Mouse (Mus musculus) mouse trophoblast stem cell (cell line): Measurements from ENCODE around the gene Dlx1.

Experiments used
- in situ Hi-C, 2 experiments: fragments of 300-500 bp; cut with MseI, MboI; formaldehyde crosslinking; loops; 2 replicates in 1 of 2; 3 replicates in 1 of 2; pipeline ENCODE4 v1.15.1; 2025

The Dlx1 gene

DNA sequence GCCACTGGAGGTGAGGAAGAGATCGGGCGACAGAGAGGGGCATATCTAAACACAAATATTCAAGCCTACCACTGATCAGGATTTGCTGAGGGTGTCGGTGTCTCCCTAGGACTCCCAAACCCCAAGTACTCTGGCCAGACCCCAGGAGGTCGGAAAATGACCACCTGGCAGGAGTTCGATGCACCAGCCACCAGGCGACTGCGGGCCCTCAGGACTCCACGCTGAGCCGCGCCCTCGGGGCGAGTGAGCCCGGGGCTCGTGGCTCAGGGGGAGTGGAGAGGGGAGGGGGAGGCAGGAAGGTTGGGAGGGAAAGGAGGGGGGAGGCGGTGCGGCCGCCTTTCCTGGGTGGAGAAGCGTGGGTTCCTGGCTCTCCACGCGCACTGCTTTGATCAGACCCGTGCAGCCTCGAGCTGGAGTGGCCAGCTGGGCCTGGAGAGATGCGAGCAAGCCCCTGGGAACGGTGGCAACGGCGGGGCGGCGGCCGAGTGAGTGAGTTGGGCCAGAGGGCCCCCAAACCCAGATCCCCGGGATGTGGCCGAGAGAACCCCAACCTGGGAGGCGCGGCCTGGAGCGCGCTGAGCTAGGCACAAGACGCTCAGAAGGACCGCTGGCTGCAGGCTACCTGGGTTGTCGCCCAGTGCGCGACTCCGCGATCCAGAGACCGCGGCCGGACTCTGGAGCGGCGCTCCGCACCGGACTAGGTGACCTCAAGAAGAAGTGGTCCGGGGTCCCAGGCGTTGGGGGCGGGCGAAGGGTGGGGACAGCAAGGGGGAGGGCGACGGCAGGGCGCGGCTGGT, 999 bp downstream of the Dlx1 start:
- in situ Hi-C loops = no loop called here

DNA sequence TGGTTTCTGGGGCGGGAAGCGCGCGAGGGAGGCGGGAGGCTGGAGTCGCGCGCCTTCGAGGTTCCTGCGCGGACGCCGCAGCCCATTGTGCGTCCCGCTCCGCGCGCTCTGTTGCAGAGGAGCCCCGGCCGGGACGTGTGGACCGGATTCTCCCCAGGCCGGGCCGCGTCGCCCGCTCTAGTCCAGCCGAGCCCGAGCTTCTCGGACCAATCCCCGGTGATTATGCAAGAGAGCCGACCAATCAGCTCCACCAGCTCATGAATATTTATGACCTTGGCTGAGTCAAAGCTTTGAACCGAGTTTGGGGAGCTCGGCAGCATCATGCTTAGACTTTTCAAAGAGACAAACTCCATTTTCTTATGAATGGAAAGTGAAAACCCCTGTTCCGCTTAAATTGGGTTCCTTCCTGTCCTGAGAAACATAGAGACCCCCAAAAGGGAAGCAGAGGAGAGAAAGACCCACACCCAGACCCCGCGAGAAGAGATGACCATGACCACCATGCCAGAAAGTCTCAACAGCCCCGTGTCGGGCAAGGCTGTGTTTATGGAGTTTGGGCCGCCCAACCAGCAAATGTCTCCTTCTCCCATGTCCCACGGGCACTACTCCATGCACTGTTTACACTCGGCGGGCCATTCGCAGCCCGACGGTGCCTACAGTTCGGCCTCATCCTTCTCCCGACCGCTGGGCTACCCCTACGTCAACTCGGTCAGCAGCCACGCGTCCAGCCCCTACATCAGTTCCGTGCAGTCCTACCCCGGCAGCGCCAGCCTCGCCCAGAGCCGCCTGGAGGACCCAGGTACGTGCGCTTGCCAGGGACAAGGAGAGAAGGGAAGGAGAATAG, 1.8 kb downstream of the Dlx1 start:
- in situ Hi-C loops = no loop called here

DNA sequence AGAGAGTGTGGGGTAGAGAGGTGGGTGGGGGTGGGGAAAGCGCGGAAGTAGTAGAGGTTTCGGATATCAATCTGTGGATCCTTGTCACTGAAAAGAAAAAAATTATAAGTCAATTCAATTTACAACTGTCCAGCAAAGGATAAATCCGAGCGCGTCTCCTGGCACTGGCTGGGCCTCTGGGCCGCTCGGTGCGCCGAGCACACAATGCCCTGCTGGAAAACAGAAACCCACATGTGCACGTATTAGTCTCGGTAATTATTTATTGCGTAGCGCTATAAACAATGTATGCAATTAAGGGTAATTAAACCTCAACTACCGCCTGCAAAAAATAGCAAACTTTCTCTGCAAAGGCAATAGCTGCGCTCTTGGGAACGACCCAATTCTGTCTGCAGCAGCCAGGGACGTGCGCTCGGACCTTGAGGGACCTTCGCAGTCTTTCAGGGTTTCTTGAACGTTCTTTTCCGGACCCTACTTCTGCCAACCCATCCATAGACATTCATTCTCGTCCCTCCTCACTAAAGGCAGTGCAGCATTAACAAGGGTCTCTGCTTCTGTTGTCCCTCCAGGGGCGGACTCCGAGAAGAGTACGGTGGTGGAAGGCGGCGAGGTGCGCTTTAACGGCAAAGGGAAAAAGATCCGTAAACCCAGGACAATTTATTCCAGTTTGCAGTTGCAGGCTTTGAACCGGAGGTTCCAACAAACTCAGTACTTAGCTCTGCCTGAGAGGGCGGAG, 2.6 kb downstream of the Dlx1 start:
- in situ Hi-C loops = no loop called here

DNA sequence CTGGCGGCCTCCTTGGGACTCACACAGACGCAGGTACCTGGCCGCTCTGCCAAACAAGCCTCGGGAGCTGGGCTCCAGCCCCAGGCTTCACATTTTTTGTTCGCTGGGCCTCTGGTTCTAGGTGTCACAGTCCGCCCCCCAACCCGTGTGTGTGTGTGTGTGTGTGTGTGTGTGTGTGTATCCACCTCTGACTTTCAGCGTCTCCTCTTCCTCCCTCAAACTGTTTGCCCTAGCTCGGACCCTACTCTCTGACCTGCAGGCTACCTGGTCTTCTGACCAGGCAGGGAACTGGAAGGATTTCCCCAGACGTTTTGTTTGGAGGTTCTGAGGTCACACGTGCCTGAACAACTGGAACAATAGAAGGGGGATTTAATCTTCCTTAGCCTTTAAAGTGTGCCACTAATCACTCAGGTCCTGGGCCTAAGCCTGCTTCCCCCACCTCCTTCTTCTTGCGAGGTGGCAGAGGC, 3.2 kb downstream of the Dlx1 start:
- in situ Hi-C loops = no loop called here

DNA sequence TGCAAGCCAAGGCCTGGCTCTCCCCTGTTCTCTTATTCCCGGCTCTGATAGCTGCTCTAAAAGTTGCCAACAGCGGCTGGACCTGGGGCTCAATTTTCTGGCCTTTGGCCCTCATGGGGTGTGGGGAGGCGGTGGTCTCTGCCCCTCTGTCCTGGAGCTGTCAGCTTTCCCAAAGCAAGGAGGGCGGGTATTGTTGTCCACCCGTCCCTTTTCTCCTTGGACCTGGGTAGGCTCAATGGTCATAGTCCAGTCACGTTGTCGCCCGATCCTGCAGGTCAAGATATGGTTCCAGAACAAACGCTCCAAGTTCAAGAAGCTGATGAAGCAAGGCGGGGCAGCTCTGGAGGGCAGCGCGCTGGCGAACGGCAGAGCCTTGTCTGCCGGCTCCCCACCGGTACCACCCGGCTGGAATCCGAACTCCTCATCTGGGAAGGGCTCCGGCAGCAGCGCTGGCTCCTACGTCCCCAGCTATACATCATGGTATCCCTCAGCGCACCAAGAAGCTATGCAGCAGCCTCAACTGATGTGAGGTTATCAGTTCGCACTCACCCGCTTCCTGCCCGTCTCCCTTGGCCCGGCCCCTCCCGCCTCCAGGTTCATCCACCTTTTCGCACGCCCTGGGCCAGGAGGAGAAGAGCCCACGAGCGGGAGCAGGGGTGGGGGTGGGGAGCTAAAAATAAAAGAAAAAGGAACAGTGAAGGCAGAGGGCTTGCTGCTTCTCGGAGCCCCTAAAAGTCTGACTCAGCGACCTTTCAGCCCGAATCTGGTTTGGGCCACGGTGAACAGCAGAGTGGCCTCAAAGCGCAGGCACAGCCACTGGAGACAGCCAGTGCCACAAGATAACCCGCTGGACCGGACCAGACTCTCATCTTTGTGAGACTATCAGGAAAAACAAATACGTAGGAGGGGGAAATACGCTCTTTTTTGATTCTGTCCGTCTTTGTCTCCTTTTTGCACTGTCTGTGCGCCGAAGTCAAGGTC, 4.4 kb downstream of the Dlx1 start:
- in situ Hi-C loops = no loop called here

DNA sequence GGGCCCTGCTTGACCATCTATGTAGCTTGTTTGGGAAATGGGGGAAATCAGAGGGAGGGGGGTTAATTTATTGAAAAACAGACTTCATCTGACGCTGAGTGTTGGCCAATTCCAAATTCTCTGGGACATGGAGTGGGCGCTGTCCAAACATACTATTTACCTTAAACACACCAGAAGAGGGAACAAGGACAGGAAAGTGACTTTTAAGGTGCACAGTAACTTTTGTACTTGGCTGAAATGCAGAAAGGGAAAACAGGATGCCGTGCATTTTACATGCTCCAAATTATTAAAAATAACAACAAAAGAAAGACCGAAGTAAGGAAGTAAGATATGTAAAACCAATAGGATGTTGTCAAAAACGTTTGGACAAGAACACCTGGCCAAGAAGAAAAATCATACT, 5.2 kb downstream of the Dlx1 start:
- in situ Hi-C loops = no loop called here

DNA sequence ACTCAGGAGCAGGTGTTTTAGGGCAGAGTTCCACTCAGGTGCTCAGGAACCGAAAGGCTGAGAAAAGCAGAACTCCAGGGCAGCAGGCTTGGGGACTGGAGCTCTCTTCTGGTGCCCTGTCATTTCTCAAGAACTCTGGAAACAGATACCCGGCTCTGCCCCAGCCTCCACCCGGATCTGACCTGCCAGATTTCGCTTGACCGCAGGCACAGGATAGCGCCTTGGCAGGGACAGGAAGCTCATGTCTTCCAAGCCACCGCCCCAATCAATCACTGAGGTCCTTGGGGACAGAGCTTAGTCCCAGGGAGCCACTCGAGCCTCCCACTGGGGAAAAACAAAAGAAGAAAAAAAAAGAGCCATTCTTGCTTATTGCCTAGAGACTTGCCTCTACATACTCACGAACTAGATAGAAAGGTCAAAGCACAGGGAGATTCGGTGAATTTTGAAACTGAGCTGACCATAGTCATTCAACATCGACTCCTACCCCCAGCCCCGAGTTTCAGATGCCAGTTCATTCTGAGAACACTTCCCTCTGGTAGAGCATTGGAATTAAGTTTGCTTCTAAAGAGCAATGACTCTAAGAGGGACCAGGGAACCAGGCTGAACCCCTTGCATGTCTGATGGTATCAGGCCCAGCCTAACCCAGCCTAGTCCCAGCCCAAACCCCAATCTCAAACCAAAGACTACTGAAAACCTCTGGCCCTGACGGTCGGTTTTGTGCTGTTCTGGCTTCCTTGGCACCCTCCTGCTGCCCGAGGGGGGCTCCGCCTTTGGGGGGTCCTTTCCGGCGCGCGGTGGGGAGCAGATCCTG, 6.5 kb downstream of the Dlx1 start:
- in situ Hi-C loops = no loop called here

DNA sequence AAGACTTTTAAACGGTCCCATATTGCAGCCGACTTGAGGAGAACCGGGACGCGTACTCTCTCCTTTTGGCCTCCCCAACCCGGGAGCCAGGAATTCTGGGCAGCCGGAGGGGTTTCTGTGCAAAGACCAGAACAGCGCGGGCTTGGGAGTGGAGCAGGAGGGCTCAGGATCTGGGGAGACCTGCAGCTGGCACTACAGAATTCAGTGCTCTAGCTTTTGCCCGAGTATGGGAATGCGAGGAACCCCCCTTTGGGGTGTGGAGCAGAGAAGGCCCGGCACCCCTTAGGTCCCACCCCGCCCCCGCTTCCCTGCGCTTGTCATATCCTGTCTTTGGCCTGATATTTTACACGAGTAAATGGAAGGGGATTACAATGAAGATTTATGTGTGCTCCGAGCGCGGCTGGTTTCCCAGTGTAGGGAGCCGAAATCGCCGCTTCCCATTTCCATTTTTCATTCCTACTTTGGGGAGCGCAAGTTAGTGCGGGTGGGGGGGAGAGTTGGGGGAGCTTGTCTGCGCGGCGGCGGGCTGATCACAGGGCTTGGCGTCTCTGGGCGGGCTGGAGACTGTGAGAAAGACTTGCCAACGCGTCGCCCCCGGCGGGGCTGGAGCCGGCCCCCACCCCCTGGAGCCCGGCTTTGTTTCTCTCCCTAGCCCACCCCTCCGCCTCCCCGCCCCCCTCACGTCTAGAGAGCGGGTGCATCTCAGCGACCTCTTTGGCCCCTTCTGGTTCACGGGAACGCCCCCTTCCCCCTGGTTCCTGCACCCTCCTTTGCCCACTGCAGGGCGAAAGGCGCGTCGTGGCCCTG, 12.9 kb downstream of the Dlx1 start:
- in situ Hi-C loops = no loop called here

DNA sequence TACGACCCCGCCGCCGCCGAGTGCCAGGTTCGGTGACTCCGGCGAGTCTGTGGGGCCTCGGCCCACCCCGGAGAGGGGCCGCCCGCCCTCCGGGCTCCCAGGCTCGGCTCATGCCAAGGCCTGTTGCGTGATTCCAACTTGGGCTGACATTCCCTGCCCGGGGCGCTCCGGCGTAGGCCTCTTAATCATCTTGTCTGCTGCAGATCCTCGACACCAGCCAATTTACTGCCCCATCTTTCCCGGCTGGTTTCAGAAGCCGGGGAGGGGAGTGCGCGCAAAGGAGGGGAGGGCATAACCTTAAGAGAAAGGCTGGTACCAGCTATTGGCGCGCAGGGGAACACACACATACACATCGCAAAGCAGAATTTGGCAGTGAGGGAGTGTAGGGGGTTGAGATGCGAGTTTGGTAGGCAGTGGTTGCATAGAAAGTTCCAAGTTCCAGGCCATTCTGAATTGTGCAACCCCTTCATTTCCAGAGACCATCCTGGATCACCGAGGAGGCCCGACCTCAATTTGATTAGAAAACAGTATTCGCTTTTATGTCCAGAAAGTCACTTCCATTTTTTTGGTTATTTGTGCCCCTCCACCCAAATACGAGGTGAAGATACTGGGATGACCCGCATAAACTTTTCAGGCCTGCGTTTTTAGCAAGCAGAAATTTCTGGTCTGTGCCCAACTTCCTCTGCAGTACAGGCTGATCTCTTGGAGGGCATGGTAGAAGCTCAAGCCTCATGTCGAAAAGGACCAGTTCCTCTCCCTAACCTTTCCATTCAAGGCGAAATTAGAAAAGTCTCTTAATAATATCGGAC, 13.7 kb downstream of the Dlx1 start:
- in situ Hi-C loops = no loop called here

DNA sequence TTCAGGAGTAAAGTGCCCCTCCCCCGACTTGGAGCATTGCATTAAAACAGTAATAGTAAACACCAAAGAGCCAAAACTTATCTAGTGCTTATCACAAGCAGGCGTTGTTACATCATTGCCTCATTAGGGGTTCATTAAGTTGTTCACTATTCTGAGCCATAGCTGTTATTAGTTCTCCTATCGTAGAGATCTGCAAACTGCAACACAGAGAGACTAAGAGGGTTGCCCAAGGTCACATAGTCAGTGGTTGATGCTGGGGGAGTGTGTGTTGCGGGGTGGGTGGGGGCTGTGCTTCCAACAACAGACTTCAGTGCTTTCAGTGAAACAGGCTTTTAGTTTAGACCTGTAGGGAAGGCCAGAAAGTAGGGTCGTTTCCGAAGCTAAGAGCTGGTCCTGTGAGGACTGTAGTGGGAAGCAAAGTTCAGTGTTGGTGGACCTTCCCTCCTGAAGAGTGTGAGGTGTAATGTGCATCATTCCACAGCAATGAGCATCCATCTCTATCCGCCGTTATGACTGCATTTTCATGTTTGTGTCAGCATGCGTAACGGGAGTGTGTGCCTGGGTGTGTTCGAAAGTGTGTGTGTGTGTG, 14.4 kb downstream of the Dlx1 start:
- in situ Hi-C loops = no loop called here

DNA sequence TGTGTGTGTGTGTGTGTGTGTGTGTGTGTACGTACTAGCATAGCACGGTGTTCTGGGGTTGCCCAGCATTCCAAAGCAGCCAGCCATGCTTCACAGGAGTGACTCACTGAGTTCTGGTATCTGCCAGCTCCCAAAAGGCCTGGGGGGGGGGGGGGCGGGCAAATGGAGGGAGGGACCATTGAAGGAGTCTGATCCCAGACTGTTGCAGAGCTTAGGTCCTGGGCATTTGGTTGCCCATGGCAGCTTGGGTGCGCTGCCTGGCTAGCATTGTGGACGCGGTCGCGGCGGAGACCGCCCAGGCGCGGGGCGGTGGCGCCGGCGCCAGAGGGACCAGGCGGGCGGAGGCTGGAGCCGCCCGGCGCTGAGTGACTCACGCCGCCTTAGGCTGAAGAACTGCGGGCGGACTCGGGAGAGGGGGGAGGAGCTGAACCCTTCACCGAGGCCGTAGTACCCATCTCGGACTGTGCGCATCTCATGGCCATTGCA, 14.9 kb downstream of the Dlx1 start:
- in situ Hi-C loops = no loop called here

DNA sequence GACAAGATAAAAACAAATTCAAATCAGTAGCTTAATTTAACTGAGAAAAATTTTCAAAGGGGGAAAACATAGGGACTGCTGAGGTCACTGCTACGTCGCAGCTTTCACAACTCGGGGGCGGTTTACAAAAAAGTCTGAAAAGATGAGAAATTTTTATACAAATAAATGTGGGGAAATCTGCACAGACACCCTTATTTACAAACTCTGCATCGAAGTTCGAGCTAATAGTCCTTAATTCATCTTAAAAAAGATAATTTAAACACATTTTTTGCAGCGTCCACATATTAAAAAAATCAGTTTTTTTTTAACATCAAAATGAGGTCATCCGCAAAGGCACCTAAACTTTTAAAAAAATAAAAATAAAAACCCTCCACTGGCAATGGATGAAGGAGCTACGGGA, 15.6 kb downstream of the Dlx1 start:
- in situ Hi-C loops = no loop called here

DNA sequence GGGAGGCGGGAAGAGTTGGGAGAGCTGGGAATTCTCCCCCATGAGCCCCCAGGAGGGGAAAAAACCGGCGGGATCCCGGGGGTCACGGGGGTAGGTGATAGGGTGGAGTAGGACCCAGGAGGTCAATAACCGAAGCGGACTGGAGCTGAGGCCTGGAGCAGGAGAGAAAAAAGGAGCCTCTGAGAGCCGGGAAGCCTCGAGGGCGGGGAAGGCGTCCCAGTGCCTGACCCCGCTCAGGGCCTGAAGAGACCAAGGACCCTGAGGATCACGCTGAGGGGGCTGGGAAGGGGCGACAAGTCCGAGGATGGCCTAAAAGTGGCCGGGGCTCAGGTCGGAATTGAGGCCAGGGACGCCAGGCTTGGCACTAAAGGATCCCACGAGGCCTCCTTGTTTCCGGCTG, 16.0 kb downstream of the Dlx1 start:
- in situ Hi-C loops = no loop called here

DNA sequence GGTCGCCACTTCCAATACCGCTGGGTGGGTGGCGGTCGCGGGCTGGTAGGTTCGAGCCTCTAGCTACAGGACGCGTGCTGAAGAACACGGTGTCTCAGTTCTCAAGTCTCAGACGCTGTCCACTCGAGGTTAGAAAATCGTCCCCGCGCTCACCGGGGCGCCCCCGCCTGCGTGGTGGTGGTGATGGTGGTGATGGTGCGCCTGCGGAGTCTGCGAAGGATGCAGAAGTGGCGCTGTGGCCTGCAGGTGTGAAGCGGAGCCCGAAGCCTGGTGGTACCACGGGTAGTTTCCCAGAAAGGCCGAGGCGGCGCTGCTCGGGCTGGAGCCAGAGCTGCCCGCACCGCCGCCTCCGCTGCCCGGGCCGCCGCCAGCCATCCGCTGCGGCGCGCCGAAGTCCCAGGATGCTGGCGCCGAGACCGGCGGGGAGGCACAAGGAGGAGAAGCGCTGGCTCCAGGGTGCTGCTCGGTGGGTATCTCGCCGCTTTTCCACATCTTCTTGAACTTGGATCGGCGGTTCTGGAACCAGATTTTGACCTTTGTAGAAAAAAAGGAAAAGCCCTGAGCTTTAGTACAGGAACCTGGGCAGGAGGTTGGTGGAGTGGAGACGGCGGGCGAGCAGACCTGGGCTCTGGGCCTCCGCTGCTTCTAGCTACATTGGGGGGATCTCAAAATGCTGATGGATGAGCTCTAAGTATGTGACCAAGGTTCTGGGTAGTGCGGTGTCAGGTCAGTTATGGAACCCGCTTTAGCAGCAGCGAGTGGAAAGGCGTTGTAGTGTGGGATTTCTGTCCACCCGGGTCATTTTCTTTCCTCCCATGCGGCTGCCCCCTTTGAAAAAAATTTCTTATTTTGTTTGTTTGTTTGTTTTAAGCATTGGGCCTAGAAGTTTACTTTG, 16.7 kb downstream of the Dlx1 start:
- in situ Hi-C loops = loop anchor here in 1 of 2 experiments (5.0 kb wide), 1 partner anchor 92 kb away; the partner anchor contains the start of gene Metap1d

DNA sequence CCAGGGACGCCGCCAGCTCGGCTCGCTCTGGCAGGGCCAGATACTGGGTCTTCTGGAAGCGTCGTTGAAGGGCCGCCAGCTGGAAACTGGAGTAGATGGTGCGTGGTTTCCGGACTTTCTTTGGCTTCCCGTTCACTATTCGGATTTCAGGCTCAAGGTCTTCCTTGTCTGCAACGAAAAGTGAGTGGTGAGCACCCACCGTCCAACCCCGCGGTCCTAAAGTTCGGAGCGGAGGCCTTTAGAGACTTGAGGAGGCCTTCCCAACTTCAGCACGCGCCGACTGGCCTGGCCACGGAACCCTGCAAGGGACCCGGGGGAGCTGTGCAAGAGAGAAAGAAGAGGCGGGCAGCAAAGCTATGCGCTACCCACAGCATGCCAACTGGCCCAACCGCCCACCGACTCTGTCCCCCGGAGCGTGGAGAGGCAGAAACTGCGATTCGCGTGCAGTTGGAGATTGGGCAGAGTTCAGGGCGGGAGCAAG, 17.5 kb downstream of the Dlx1 start:
- in situ Hi-C loops = loop anchor here in 1 of 2 experiments (5.0 kb wide), 1 partner anchor 93 kb away; the partner anchor contains the start of gene Metap1d

DNA sequence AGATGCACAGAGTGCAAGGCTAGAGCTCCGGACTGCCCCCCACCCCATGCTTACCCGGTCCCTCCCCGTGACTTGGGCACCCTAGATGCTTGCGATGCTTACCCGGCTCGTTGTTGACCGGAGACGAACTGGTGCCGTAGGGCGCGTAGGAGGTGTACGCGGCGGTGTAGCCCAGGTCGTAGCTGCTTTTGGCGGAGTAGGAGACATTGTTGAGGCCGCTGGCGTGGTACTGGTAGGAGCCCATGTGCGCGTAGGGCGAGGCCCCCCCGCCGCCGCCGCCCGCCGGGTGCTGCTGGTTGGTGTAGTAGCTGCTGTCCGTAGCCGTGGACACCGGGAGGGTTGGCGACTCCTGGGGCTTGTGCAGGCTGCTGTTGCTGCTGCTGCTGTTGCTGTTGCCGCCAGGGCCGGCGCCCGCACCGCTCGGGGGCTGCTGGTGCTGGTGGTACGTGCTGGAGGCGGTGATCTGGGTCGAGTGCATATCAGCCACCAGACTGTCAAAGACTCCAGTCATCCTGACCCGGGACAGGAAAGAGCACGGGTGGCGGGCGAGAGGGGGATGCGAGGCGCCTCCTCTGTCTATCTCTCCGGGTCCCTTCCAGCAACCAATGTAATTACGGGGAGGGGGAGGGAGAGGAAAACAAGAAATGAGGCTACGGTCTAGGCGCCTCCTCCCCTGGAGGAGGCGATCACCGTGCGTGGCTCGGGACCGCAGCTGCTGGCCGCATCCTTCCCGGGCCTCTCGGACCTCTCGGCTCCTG, 18.1 kb downstream of the Dlx1 start:
- in situ Hi-C loops = loop anchor here in 1 of 2 experiments (5.0 kb wide), 1 partner anchor 94 kb away; the partner anchor contains the start of gene Metap1d
